Comparison of ENCODE assay signal across 9 mouse cellular contexts in the genomic region with DNA sequence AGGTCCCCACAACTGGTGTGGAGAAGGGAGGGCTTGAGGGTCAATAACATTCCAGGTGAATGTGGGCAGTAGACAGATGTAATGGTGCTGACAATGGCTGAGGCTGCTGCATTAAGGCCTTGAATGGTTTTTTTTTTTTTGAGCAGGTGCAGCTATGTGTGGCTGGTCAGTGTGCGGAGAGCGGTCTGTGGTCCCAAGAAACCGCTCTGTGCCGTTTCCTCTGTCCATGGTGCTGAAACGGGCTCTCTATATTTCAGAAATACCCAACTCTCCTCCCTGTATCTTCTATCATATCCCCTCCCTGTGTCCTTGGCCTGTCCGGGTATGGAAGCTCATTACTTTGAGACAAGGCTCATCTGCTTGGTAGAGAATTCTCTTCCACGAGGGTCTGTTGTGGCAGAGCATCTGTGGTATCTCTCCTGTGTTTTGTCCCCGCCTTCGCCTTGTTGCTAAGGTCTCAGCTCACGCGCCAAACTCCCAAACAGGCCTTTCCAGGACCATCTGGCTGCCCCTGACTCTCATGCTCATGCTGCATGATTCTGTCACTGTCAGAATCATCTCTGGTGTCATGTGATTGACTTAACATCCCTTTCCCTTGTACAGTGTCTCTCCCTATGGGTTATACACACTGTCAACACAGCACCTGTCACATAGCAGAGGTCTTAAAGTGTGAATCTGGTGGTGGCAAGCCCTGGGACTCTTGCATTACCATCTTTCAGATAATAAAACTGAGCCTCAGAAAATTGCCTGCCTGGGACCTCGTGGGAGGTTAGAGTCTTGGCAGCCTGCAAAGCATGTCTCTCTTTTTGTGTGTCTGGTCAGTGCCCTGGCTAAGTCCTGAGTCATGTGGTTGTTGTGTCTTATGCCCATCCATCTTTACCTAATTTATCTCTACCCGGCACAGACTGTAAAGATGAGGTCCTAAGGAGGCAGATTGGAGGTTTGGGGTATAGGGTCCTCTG.
DNase-seq lines count a peak whose midpoint lies in the region; ATAC-seq lines count a peak whose summit lies in the region.
"Had no signal": no experiment of that assay in that cellular context is flagged by ENCODE, and none has a peak within 500 bp of the region (broad histone marks: within the 10 kb centered on the region; RNA-seq: fewer than 3 reads in every experiment).

No protein-coding gene starts in this region.

- 50% methylated on average over 13 of the region's 13 CpGs for WGBS in forebrain, embryonic 13.5 days
- WGBS in forebrain, embryonic 12.5 days = 42% methylated on average over 13 of the region's 13 CpGs
- WGBS in neural tube, embryonic 13.5 days = 39% methylated on average over 13 of the region's 13 CpGs

- no peak for ATAC-seq in forebrain, embryonic 13.5 days
- ATAC-seq in forebrain, embryonic 12.5 days (ENCODE audit: low FRiP score) = no peak
- peak; percentile 42; the same call in 1 of the 2 replicates for ATAC-seq in granulocyte monocyte progenitor cell, adult 5-6 weeks (replicated peaks; ENCODE audit: poor library complexity, severe bottlenecking)
- ATAC-seq in neural tube, embryonic 13.5 days (ENCODE audit: low read depth) = no peak

- H3K9me3 ChIP-seq in forebrain, embryonic 13.5 days (replicated peaks) = no peaks in the 10 kb centered on the region
- H3K9me3 ChIP-seq in forebrain, embryonic 12.5 days = no peaks in the 10 kb centered on the region
- H3K9me3 ChIP-seq in neural tube, embryonic 13.5 days = no peaks in the 10 kb centered on the region
- H3K9me3 ChIP-seq: megakaryocyte, embryonic 14.5 days had no signal

- peak; percentile 10 for DNase-seq in ovary, postnatal 10 days (ENCODE audit: low spot score)
- no peak for DNase-seq in ovary, adult 18-20 months (ENCODE audit: low spot score)
- no peak for DNase-seq in gastrocnemius, adult 18-20 months (ENCODE audit: low spot score)
- no peak for DNase-seq in spleen, adult 18-20 months

- no peaks in the 10 kb centered on the region for H3K36me3 ChIP-seq in forebrain, embryonic 13.5 days (ENCODE audit: poor library complexity, severe bottlenecking)
- no peaks in the 10 kb centered on the region for H3K36me3 ChIP-seq in forebrain, embryonic 12.5 days (replicated peaks)
- H3K36me3 ChIP-seq in neural tube, embryonic 13.5 days = no peaks in the 10 kb centered on the region

- H3K27ac ChIP-seq in forebrain, embryonic 13.5 days = peak overlapping the region; percentile 17; the same call in 1 of the 2 replicates
- no peak overlapping the region for H3K27ac ChIP-seq in forebrain, embryonic 12.5 days
- 0 out of 2 replicates have a peak overlapping the region, but pooled peaks have one; percentile 5 for H3K27ac ChIP-seq in neural tube, embryonic 13.5 days (replicated peaks)

- H3K9ac ChIP-seq in forebrain, embryonic 13.5 days = no peak overlapping the region
- H3K9ac ChIP-seq in forebrain, embryonic 12.5 days = no peak overlapping the region
- no peak overlapping the region for H3K9ac ChIP-seq in neural tube, embryonic 13.5 days

- no peaks in the 10 kb centered on the region for H3K27me3 ChIP-seq in forebrain, embryonic 13.5 days
- no peaks in the 10 kb centered on the region for H3K27me3 ChIP-seq in forebrain, embryonic 12.5 days
- no peaks in the 10 kb centered on the region for H3K27me3 ChIP-seq in neural tube, embryonic 13.5 days

- no peak overlapping the region for H3K4me2 ChIP-seq in forebrain, embryonic 13.5 days
- H3K4me2 ChIP-seq in forebrain, embryonic 12.5 days = no peak overlapping the region
- H3K4me2 ChIP-seq in neural tube, embryonic 13.5 days = no peak overlapping the region

- H3K4me3 ChIP-seq in forebrain, embryonic 13.5 days = no peak overlapping the region
- H3K4me3 ChIP-seq in forebrain, embryonic 12.5 days (replicated peaks) = no peak overlapping the region
- no peak overlapping the region for H3K4me3 ChIP-seq in neural tube, embryonic 13.5 days
- H3K4me3 ChIP-seq: megakaryocyte, embryonic 14.5 days had no signal

- H3K4me1 ChIP-seq in forebrain, embryonic 13.5 days = peaks cover 33% of the 10 kb centered on the region
- peaks cover 10% of the 10 kb centered on the region for H3K4me1 ChIP-seq in forebrain, embryonic 12.5 days
- H3K4me1 ChIP-seq in neural tube, embryonic 13.5 days (replicated peaks) = peaks cover 52% of the 10 kb centered on the region
